Mouse (Mus musculus) cerebellum, adult 18-20 months (tissue): Measurements from ENCODE around the gene Ccnt2.
"Not testable (repeated sequence)": the region's sequence is repeated elsewhere in the genome, so short reads cannot be mapped to it uniquely, and the experiment has no call there.

Source experiments
- DNase-seq, 2 experiments: peaks; one replicate each; pipeline ENCODE4 v3.0.0; 2021

The Ccnt2 gene

GRCm38 (mm10) chr1:127773803-127774500, at the start of gene Ccnt2:
Gene Ccnt2 (plus strand): TSS chr1:127774164.
- peak; percentile 98 to 99 for DNase-seq

GRCm38 (mm10) chr1:127729096-127729495, 44.9 kb upstream of the Ccnt2 start, which contains the start of gene Acmsd:
Gene Acmsd (plus strand): TSS chr1:127729413.
- DNase-seq = no peak

- DNase-seq = no peak
Measured at GRCm38 (mm10) chr1:127731086-127731485, 42.9 kb upstream of the Ccnt2 start.

- no peak for DNase-seq
Measured at GRCm38 (mm10) chr1:127732435-127732834, 41.5 kb upstream of the Ccnt2 start.

- DNase-seq = no peak
Measured at GRCm38 (mm10) chr1:127732841-127733240, 41.1 kb upstream of the Ccnt2 start.

GRCm38 (mm10) chr1:127735356-127735755, 38.6 kb upstream of the Ccnt2 start:
- no peak for DNase-seq

GRCm38 (mm10) chr1:127750401-127751102, 23.4 kb upstream of the Ccnt2 start:
- DNase-seq = no peak

GRCm38 (mm10) chr1:127755806-127756205, 18.2 kb upstream of the Ccnt2 start:
- no peak for DNase-seq

GRCm38 (mm10) chr1:127756331-127757163, 17.4 kb upstream of the Ccnt2 start:
- no peak for DNase-seq

- DNase-seq = not testable (repeated sequence)
Measured at GRCm38 (mm10) chr1:127757164-127757545, 16.8 kb upstream of the Ccnt2 start.

- DNase-seq = no peak
Measured at GRCm38 (mm10) chr1:127765468-127765867, 8.5 kb upstream of the Ccnt2 start.

- DNase-seq = no peak
Measured at GRCm38 (mm10) chr1:127766741-127767140, 7.2 kb upstream of the Ccnt2 start.

- peak in 1 of 2 experiments; percentile 8 for DNase-seq
Measured at GRCm38 (mm10) chr1:127773198-127773802, 664 bp upstream of the Ccnt2 start.

- peak in 1 of 2 experiments; percentile 64 for DNase-seq
Measured at GRCm38 (mm10) chr1:127774501-127774880, 527 bp downstream of the Ccnt2 start.

- DNase-seq = no peak
Measured at GRCm38 (mm10) chr1:127775206-127775720, 1.3 kb downstream of the Ccnt2 start.

GRCm38 (mm10) chr1:127776246-127776645, 2.3 kb downstream of the Ccnt2 start:
- no peak for DNase-seq

- DNase-seq = no peak
Measured at GRCm38 (mm10) chr1:127778611-127779010, 4.6 kb downstream of the Ccnt2 start.

- DNase-seq = no peak
Measured at GRCm38 (mm10) chr1:127780142-127780541, 6.2 kb downstream of the Ccnt2 start.

- no peak for DNase-seq
Measured at GRCm38 (mm10) chr1:127780849-127781248, 6.9 kb downstream of the Ccnt2 start.

- no peak for DNase-seq
Measured at GRCm38 (mm10) chr1:127783862-127784261, 9.9 kb downstream of the Ccnt2 start.

GRCm38 (mm10) chr1:127785882-127786281, 11.9 kb downstream of the Ccnt2 start:
- DNase-seq = no peak

GRCm38 (mm10) chr1:127788943-127789342, 15.0 kb downstream of the Ccnt2 start:
- DNase-seq = no peak

- DNase-seq = no peak
Measured at GRCm38 (mm10) chr1:127793459-127793858, 19.5 kb downstream of the Ccnt2 start.
